Mouse (Mus musculus) cerebellum, adult 2 months (tissue): ENCODE measurements at regions not wholly inside any gene's neighbourhood (a gene's known extent, or its start where the extent isn't known, plus 50 kb on each side); places are given as distances from the start of the nearest gene placed in this dataset.

Experiments
- CTCF ChIP-seq: fragments of 200-500 bp; IDR thresholded peaks from 2 replicates; pipeline ENCODE4 v1.5.1; 2011; ENCODE audit warnings: low read depth, mild to moderate bottlenecking, control low read depth, low read length, moderate library complexity, borderline replicate concordance; ENCODE audit not compliant: insufficient read depth
- POLR2A ChIP-seq: fragments of 200-500 bp; IDR thresholded peaks from 2 replicates; pipeline ENCODE4 v1.6.1; 2011; ENCODE audit warnings: low read length, control low read depth, borderline replicate concordance; ENCODE audit not compliant: insufficient read depth

GRCm38 (mm10) chr12:32602131-32602815 lies 217.1 kb upstream of the Nampt start:
- TF ChIP-seq CTCF (no peak), POLR2A (no peak)
